Mouse (Mus musculus): ENCODE results near the gene Fyb.

Gene Fyb

GRCm38 (mm10) chr15:6598626-6599025, 76.0 kb downstream of the Fyb start:
- no peak for DNase-seq (ENCODE audit: low read depth)

GRCm38 (mm10) chr15:6600314-6600713, 77.7 kb downstream of the Fyb start:
- DNase-seq (ENCODE audit: low read depth): no peak

GRCm38 (mm10) chr15:6601330-6601729, 78.7 kb downstream of the Fyb start:
- peak; percentile 52 for DNase-seq (ENCODE audit: low read depth)

- DNase-seq (ENCODE audit: low read depth): no peak
Observed at GRCm38 (mm10) chr15:6602003-6602402, 79.3 kb downstream of the Fyb start.

GRCm38 (mm10) chr15:6610703-6611102, 88.0 kb downstream of the Fyb start:
- DNase-seq (ENCODE audit: low read depth): no peak

- DNase-seq (ENCODE audit: low read depth): no peak
Observed at GRCm38 (mm10) chr15:6612835-6613234, 90.2 kb downstream of the Fyb start.

GRCm38 (mm10) chr15:6616382-6617149, 93.9 kb downstream of the Fyb start:
- no peak for DNase-seq (ENCODE audit: low read depth)

GRCm38 (mm10) chr15:6619558-6620316, 97.1 kb downstream of the Fyb start:
- DNase-seq (ENCODE audit: low read depth): no peak

GRCm38 (mm10) chr15:6622512-6622911, 99.9 kb downstream of the Fyb start:
- DNase-seq (ENCODE audit: low read depth): peak; percentile 87

- DNase-seq (ENCODE audit: low read depth): peak; percentile 93
Observed at GRCm38 (mm10) chr15:6623529-6624228, 101.0 kb downstream of the Fyb start.

- peak; percentile 25 for DNase-seq (ENCODE audit: low read depth)
Observed at GRCm38 (mm10) chr15:6624365-6625182, 101.9 kb downstream of the Fyb start.

- DNase-seq (ENCODE audit: low read depth): peak; percentile 90
Observed at GRCm38 (mm10) chr15:6625607-6626033, 103.0 kb downstream of the Fyb start.

GRCm38 (mm10) chr15:6626123-6626522, 103.5 kb downstream of the Fyb start:
- DNase-seq (ENCODE audit: low read depth): no peak

GRCm38 (mm10) chr15:6628431-6629077, 105.9 kb downstream of the Fyb start:
- DNase-seq (ENCODE audit: low read depth): no peak

- no peak for DNase-seq (ENCODE audit: low read depth)
Observed at GRCm38 (mm10) chr15:6629174-6629573, 106.5 kb downstream of the Fyb start.

- DNase-seq (ENCODE audit: low read depth): no peak
Observed at GRCm38 (mm10) chr15:6635405-6635804, 112.8 kb downstream of the Fyb start.

GRCm38 (mm10) chr15:6642223-6642622, 119.6 kb downstream of the Fyb start:
- DNase-seq (ENCODE audit: low read depth): no peak

GRCm38 (mm10) chr15:6645498-6645897, 122.8 kb downstream of the Fyb start:
- no peak for DNase-seq (ENCODE audit: low read depth)

GRCm38 (mm10) chr15:6647066-6647465, 124.4 kb downstream of the Fyb start:
- no peak for DNase-seq (ENCODE audit: low read depth)

GRCm38 (mm10) chr15:6648757-6649403, 126.2 kb downstream of the Fyb start:
- peak; percentile 55 for DNase-seq (ENCODE audit: low read depth)

- DNase-seq (ENCODE audit: low read depth): peak; percentile 45
Observed at GRCm38 (mm10) chr15:6653046-6653445, 130.4 kb downstream of the Fyb start.

All from 416B (cell line).